Mouse (Mus musculus): ENCODE measurements around the gene Krt79. TPM values are rescaled to one million over a fixed set of nuclear protein-coding genes. Genes with fewer than 3 reads are reported as not detected.

Gene Krt79
- polyA plus RNA-seq, 1 experiment from 2014 or later, result 0.87 TPM

GRCm38 (mm10) chr15:101892820-101893219 is 47.3 kb downstream of the Krt79 start, which contains the start of gene Krt76:
Gene Krt76, minus strand, starts transcription at chr15:101892920.
- Histone ChIP-seq H3K4me3 (no peak within 1 kb of the TSS), H3K27ac (no peak within 1 kb of the TSS), H3K9me3 (replicated peaks) (no peaks in the 10 kb centered on the region), H3K4me2 (no peak within 1 kb of the TSS), H3K4me1 (replicated peaks) (peaks cover 5% of the 10 kb centered on the region), H3K27me3 (peaks cover 11% of the 10 kb centered on the region; the same call in 1 of the 2 replicates), H3K9ac (no peak within 1 kb of the TSS), H3K36me3 (no peaks in the 10 kb centered on the region)
- ATAC-seq (replicated peaks; ENCODE audit: insufficient number of reproducible peaks, insufficient read depth, low FRiP score, low read depth), result no peak
- 47% methylated on average over 4 of the region's 4 CpGs for WGBS

- Histone ChIP-seq H3K36me3 (no peaks in the 10 kb centered on the region), H3K27ac (no peak overlapping the region), H3K27me3 (peaks cover 36% of the 10 kb centered on the region), H3K4me1 (replicated peaks) (no peaks in the 10 kb centered on the region), H3K9me3 (replicated peaks) (no peaks in the 10 kb centered on the region), H3K4me3 (no peak overlapping the region), H3K4me2 (no peak overlapping the region), H3K9ac (no peak overlapping the region)
- WGBS, result 26% methylated on average over 11 of the region's 11 CpGs
- no peak for ATAC-seq (replicated peaks; ENCODE audit: insufficient number of reproducible peaks, insufficient read depth, low FRiP score, low read depth)
Observed at GRCm38 (mm10) chr15:101879776-101880175, 60.3 kb downstream of the Krt79 start.

Small RNA genes within 50 kb of the gene (microRNA-seq; reads per million reads assigned to microRNA genes)
- not detected for gene Gm44356

Other genes starting within 250 kb of the Krt79 start
- gene Krt6a, start 246.0 kb downstream of the Krt79 start, polyA plus RNA-seq (2015; fragmentation: Nextera tagmentation; extraction: Ambion mirVana), result 0.20 and 0.36 TPM in 2 replicates
- 2.8 and 29.6 TPM in 2 replicates for gene Krt5, start 227.4 kb downstream of the Krt79 start, polyA plus RNA-seq (2015; fragmentation: Nextera tagmentation; extraction: Ambion mirVana)
- 0.14 TPM in 1 of 2 replicates, not detected in the other for gene Krt71, start 197.2 kb downstream of the Krt79 start, polyA plus RNA-seq (2015; fragmentation: Nextera tagmentation; extraction: Ambion mirVana)
- 0.34 TPM in 1 of 2 replicates, not detected in the other for gene Krt72, start 153.9 kb downstream of the Krt79 start, polyA plus RNA-seq (2015; fragmentation: Nextera tagmentation; extraction: Ambion mirVana)
- gene Krt73, start 138.0 kb downstream of the Krt79 start, polyA plus RNA-seq (2015; fragmentation: Nextera tagmentation; extraction: Ambion mirVana), result not detected in 2 replicates
- not detected in 2 replicates for gene Krt2, start 122.2 kb downstream of the Krt79 start, polyA plus RNA-seq (2015; fragmentation: Nextera tagmentation; extraction: Ambion mirVana)
- gene Krt1, start 89.5 kb downstream of the Krt79 start, polyA plus RNA-seq (2015; fragmentation: Nextera tagmentation; extraction: Ambion mirVana), result 0.57 and 1.3 TPM in 2 replicates
- 0.13 and 0.20 TPM in 2 replicates for gene Krt77, start 70.6 kb downstream of the Krt79 start, polyA plus RNA-seq (2015; fragmentation: Nextera tagmentation; extraction: Ambion mirVana)
- gene Krt76, start 47.4 kb downstream of the Krt79 start, polyA plus RNA-seq (2015; fragmentation: Nextera tagmentation; extraction: Ambion mirVana), result not detected in 2 replicates
- 1.0 and 3.4 TPM in 2 replicates for gene Krt4, start 15.6 kb downstream of the Krt79 start, polyA plus RNA-seq (2015; fragmentation: Nextera tagmentation; extraction: Ambion mirVana)
- 0.04 and 0.10 TPM in 2 replicates for gene Krt78, start 14.0 kb upstream of the Krt79 start, polyA plus RNA-seq (2015; fragmentation: Nextera tagmentation; extraction: Ambion mirVana)
- 30.3 and 197 TPM in 2 replicates for gene Krt8, start 64.2 kb upstream of the Krt79 start, polyA plus RNA-seq (2015; fragmentation: Nextera tagmentation; extraction: Ambion mirVana)
- 33.1 and 213 TPM in 2 replicates for gene Krt18, start 87.9 kb upstream of the Krt79 start, polyA plus RNA-seq (2015; fragmentation: Nextera tagmentation; extraction: Ambion mirVana)
- 56.5 and 71.8 TPM in 2 replicates for gene Eif4b, start 133.4 kb upstream of the Krt79 start, polyA plus RNA-seq (2015; fragmentation: Nextera tagmentation; extraction: Ambion mirVana)
- 30.9 and 31.0 TPM in 2 replicates for gene Tns2, start 160.1 kb upstream of the Krt79 start, polyA plus RNA-seq (2015; fragmentation: Nextera tagmentation; extraction: Ambion mirVana)
- 16.0 and 22.4 TPM in 2 replicates for gene Spryd3, start 195.9 kb upstream of the Krt79 start, polyA plus RNA-seq (2015; fragmentation: Nextera tagmentation; extraction: Ambion mirVana)
- gene Igfbp6, start 204.0 kb upstream of the Krt79 start, polyA plus RNA-seq (2015; fragmentation: Nextera tagmentation; extraction: Ambion mirVana), result 9.5 and 10.2 TPM in 2 replicates
- 0.23 and 0.63 TPM in 2 replicates for gene Soat2, start 210.2 kb upstream of the Krt79 start, polyA plus RNA-seq (2015; fragmentation: Nextera tagmentation; extraction: Ambion mirVana)

All from heart, embryonic 15.5 days (tissue).